7 mouse cellular contexts compared by ENCODE assay signal in genomic region chr3:152749461-152749871, GRCm38 (mm10). TPM values are rescaled to one million over a fixed set of nuclear protein-coding genes. Genes with fewer than 3 reads are reported as not detected.
DNase-seq lines count a peak whose midpoint lies in the region; ATAC-seq and TF ChIP-seq lines count a peak whose summit lies in the region.

No protein-coding gene starts in this region.

- H3K4me2 ChIP-seq in kidney, postnatal 0 days (ENCODE audit: low read length) = no peak overlapping the region

- no peak overlapping the region for H3K9ac ChIP-seq in kidney, postnatal 0 days (ENCODE audit: low read depth, low read length)

- H3K9me3 ChIP-seq in kidney, postnatal 0 days (replicated peaks; ENCODE audit: low read length) = no peaks in the 10 kb centered on the region
- H3K9me3 ChIP-seq in E14TG2a.4 (ENCODE audit: low read length) = no peaks in the 10 kb centered on the region

- H3K4me1 ChIP-seq in kidney, postnatal 0 days (replicated peaks; ENCODE audit: insufficient read depth, low read length) = no peaks in the 10 kb centered on the region
- H3K4me1 ChIP-seq in E14TG2a.4 (replicated peaks; ENCODE audit: low read depth, low read length) = no peaks in the 10 kb centered on the region

- no peak for ATAC-seq in kidney, postnatal 0 days (replicated peaks; ENCODE audit: low FRiP score, low read depth)

- WGBS in kidney, postnatal 0 days = 38% methylated on average over 3 of the region's 3 CpGs

- no peak overlapping the region for H3K27ac ChIP-seq in kidney, postnatal 0 days

- no peaks in the 10 kb centered on the region for H3K27me3 ChIP-seq in kidney, postnatal 0 days (ENCODE audit: insufficient read depth, low read length)
- no peaks in the 10 kb centered on the region for H3K27me3 ChIP-seq in E14TG2a.4 (ENCODE audit: insufficient read depth, low read length)

- no peaks in the 10 kb centered on the region for H3K36me3 ChIP-seq in kidney, postnatal 0 days (ENCODE audit: insufficient read depth, low read length)
- H3K36me3 ChIP-seq in E14TG2a.4 (ENCODE audit: insufficient read depth, low read length) = peaks cover 14% of the 10 kb centered on the region

- intact Hi-C loops in heart, postnatal 14 days (cut with DNase I) = loop anchor here (1.0 to 5.0 kb wide), 4 partner anchors 37 to 492 kb away; partner anchors contain the start of genes Pigk and Zzz3

- no peak overlapping the region for H3K4me3 ChIP-seq in kidney, postnatal 0 days (replicated peaks; ENCODE audit: low read depth, low read length)
- no peak overlapping the region for H3K4me3 ChIP-seq in E14TG2a.4 (replicated peaks; ENCODE audit: low read length)

- DNase-seq in kidney, postnatal 0 days (ENCODE audit: low spot score) = peak; percentile 89
- DNase-seq in kidney, postnatal 25 days = no peak
- peak; percentile 18 for DNase-seq in T-cell, adult 2 months (ENCODE audit: low spot score)
- peak; percentile 17 to 61 for DNase-seq in heart, postnatal 14 days
- peak; percentile 70 for DNase-seq in naive thymus-derived CD4-positive, alpha-beta T cell, adult 2 months (ENCODE audit: low read depth)
- no peak for DNase-seq in ovary, adult 18-20 months (ENCODE audit: low spot score)

- peak; percentile 90 for TF ChIP-seq CTCF in kidney, postnatal 0 days (IDR thresholded peaks at IDR 0.05; ENCODE audit: low read depth)
- TF ChIP-seq CTCF in E14TG2a.4 (conservative IDR thresholded peaks at IDR 0.05; ENCODE audit: low read length) = peak; percentile 55

RNA-seq across cellular contexts. Expression of gene Pigk, which starts 35.6 kb away (rescaled TPM):
- polyA plus RNA-seq in kidney, postnatal 0 days (2015; fragmentation: Nextera tagmentation; extraction: Ambion mirVana) = 48.5 and 55.3 TPM in 2 replicates
- total RNA-seq in heart, postnatal 14 days (2021) = 10 to 100 TPM; 28.8 to 30.0 TPM

Comparison
In these comparisons a context has a peak if more than half of its experiments do, and no peak if none do; other contexts are left out.
1. DNase-seq: peak in kidney, postnatal 0 days (single experiment), T-cell, adult 2 months (single experiment), heart, postnatal 14 days (2 of 2) and naive thymus-derived CD4-positive, alpha-beta T cell, adult 2 months (single experiment); none in kidney, postnatal 25 days (0 of 2) and ovary, adult 18-20 months (single experiment).